Mouse (Mus musculus) heart, embryonic 11.5 days (tissue): ENCODE results near the gene Cntnap5a. TPM values are rescaled to one million over a fixed set of nuclear protein-coding genes. Genes with fewer than 3 reads are reported as not detected.

ENCODE experiments used
- ATAC-seq: fragments of 200-750 bp; cut with Nextera tagmentation; replicated peaks from 2 replicates; pipeline ENCODE4 v1.8.0; 2017; ENCODE audit warnings: moderate library complexity; ENCODE audit not compliant: insufficient number of reproducible peaks, low FRiP score, low TSS enrichment
- H3K27ac ChIP-seq: fragments of 300-500 bp; sonication (generic); 2 replicates; pipeline ENCODE4 v1.5.1; 2014; ENCODE audit warnings: mild to moderate bottlenecking, low read depth, low read length
- H3K27me3 ChIP-seq: fragments of 300-500 bp; sonication (generic); 2 replicates; pipeline ENCODE4 v1.6.1; 2014; ENCODE audit warnings: mild to moderate bottlenecking, low read length, mixed read lengths; ENCODE audit not compliant: control insufficient read depth, insufficient read depth
- H3K36me3 ChIP-seq: fragments of 300-500 bp; sonication (generic); 2 replicates; pipeline ENCODE4 v1.6.1; 2014; ENCODE audit warnings: mild to moderate bottlenecking, low read length, moderate library complexity, mixed read lengths; ENCODE audit not compliant: control insufficient read depth, insufficient read depth
- H3K4me1 ChIP-seq: fragments of 300-500 bp; sonication (generic); 2 replicates; pipeline ENCODE4 v1.6.1; 2014; ENCODE audit warnings: low read length; ENCODE audit not compliant: control insufficient read depth, insufficient read depth
- H3K4me2 ChIP-seq: fragments of 300-500 bp; sonication (generic); 2 replicates; pipeline ENCODE4 v1.6.1; 2014; ENCODE audit warnings: mild to moderate bottlenecking, moderate library complexity
- H3K4me3 ChIP-seq: fragments of 300-500 bp; sonication (generic); 2 replicates; pipeline ENCODE4 v1.5.1; 2014; ENCODE audit warnings: low read depth, low read length
- H3K9ac ChIP-seq: fragments of 300-500 bp; sonication (generic); 2 replicates; pipeline ENCODE4 v1.6.1; 2014; ENCODE audit warnings: mild to moderate bottlenecking, low read depth, low read length, moderate library complexity
- H3K9me3 ChIP-seq: fragments of 300-500 bp; sonication (generic); replicated peaks from 2 replicates; pipeline ENCODE4 v1.6.1; 2016; ENCODE audit warnings: low read length; ENCODE audit not compliant: control insufficient read depth
- WGBS: fragments of 180-500 bp; shearing (Covaris S2); extraction: QIAGEN DNeasy Blood & Tissue Kit; methylation state at CpG from one replicate; pipeline ENCODE4 v1.1.7; 2014; ENCODE audit not compliant: insufficient replicate concordance; 5-methylcytosine and 5-hydroxymethylcytosine counted together
- polyA plus RNA-seq: library from polyadenylated mRNA; unstranded; fragments of >200 nt; fragmentation: Nextera tagmentation; extraction: Ambion mirVana; gene quantifications from 2 replicates; pipeline ENCODE4 v1.2.1, GENCODE M21; 2014

Cntnap5a gene
- polyA plus RNA-seq, 1 experiment from 2014 or later: 0.01 TPM

GRCm38 (mm10) chr1:115990204-115990603 is 305.6 kb downstream of the Cntnap5a start:
- ATAC-seq: no peak
- no peak overlapping the region for H3K4me2 ChIP-seq
- WGBS: 66% methylated on average over 1 of the region's 1 CpGs

DNA sequence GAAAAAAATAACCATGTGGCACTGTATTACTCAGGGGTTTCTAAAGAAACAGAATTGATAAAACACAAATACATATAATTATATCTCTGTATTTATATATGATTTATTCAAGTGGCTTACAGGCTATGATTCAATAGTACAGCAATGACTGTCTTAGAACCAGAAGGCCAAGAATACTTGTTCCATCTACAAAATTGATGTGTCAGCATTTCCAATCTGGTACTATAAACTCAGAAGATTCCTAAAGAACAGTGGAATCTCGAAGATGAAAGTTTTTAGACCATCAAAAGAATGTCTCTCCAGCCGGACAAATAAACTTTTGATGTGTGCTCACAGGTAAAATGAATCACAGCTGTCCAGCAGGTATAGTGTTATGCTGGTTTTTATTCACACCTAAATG is 331.2 kb downstream of the Cntnap5a start:
- H3K9me3 ChIP-seq: no peaks in the 10 kb centered on the region
- H3K27ac ChIP-seq: no peak overlapping the region
- no peak for ATAC-seq
- no peak overlapping the region for H3K9ac ChIP-seq
- no peaks in the 10 kb centered on the region for H3K4me1 ChIP-seq
- 75% methylated on average over 2 of the region's 2 CpGs for WGBS
- no peak overlapping the region for H3K4me2 ChIP-seq
- H3K27me3 ChIP-seq: no peaks in the 10 kb centered on the region
- H3K4me3 ChIP-seq: no peak overlapping the region
- H3K36me3 ChIP-seq: no peaks in the 10 kb centered on the region

More at GRCm38 (mm10) chr1:115990204-115990603, 305.6 kb downstream of the Cntnap5a start:
- no peaks in the 10 kb centered on the region for H3K9me3 ChIP-seq
- H3K4me1 ChIP-seq: no peaks in the 10 kb centered on the region
- H3K27ac ChIP-seq: no peak overlapping the region
- H3K9ac ChIP-seq: no peak overlapping the region
- H3K4me3 ChIP-seq: no peak overlapping the region
- H3K27me3 ChIP-seq: no peaks in the 10 kb centered on the region
- H3K36me3 ChIP-seq: no peaks in the 10 kb centered on the region

GRCm38 (mm10) chr1:116029653-116030052 is 345.1 kb downstream of the Cntnap5a start:
- no peaks in the 10 kb centered on the region for H3K9me3 ChIP-seq
- H3K27me3 ChIP-seq: no peaks in the 10 kb centered on the region
- no peak overlapping the region for H3K4me3 ChIP-seq
- no peak for ATAC-seq
- H3K4me1 ChIP-seq: no peaks in the 10 kb centered on the region
- H3K27ac ChIP-seq: no peak overlapping the region
- no peak overlapping the region for H3K4me2 ChIP-seq
- WGBS: 77% methylated on average over 1 of the region's 1 CpGs
- H3K9ac ChIP-seq: no peak overlapping the region
- H3K36me3 ChIP-seq: no peaks in the 10 kb centered on the region

DNA sequence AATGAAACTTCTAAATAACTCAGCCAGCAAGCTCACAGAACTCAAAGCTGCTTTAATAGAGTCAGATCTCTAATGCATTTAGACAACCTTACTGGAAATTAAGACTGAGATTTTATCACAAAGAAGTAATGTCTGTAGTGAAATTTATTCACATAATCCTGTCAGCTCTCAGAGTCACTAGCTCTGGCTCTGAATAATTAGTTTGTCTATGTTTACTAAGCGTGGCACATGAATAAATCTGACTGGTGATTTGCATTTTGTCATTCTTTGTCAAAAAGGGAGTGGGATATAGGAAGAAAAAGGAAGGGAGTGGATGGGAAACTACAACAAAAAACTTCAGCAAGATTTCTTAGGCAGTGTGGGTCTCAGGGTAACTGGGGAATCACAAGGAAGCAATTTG is 351.3 kb downstream of the Cntnap5a start:
- ATAC-seq: no peak
- Histone ChIP-seq H3K36me3 (no peaks in the 10 kb centered on the region), H3K27me3 (no peaks in the 10 kb centered on the region), H3K4me1 (no peaks in the 10 kb centered on the region), H3K4me2 (no peak overlapping the region), H3K9me3 (no peaks in the 10 kb centered on the region), H3K27ac (no peak overlapping the region), H3K9ac (no peak overlapping the region), H3K4me3 (no peak overlapping the region)
- WGBS: 51% methylated on average over 1 of the region's 1 CpGs

GRCm38 (mm10) chr1:116036894-116037293 is 352.3 kb downstream of the Cntnap5a start:
- WGBS: 82% methylated on average over 2 of the region's 2 CpGs
- ATAC-seq: no peak
- no peak overlapping the region for H3K4me2 ChIP-seq
- H3K4me3 ChIP-seq: no peak overlapping the region
- H3K27ac ChIP-seq: no peak overlapping the region
- H3K4me1 ChIP-seq: no peaks in the 10 kb centered on the region
- no peaks in the 10 kb centered on the region for H3K36me3 ChIP-seq
- H3K9me3 ChIP-seq: no peaks in the 10 kb centered on the region
- H3K9ac ChIP-seq: no peak overlapping the region
- H3K27me3 ChIP-seq: no peaks in the 10 kb centered on the region

GRCm38 (mm10) chr1:116044083-116044482 is 359.5 kb downstream of the Cntnap5a start:
- no peaks in the 10 kb centered on the region for H3K9me3 ChIP-seq
- WGBS: 43% methylated on average over 1 of the region's 1 CpGs
- H3K36me3 ChIP-seq: no peaks in the 10 kb centered on the region
- no peak overlapping the region for H3K4me2 ChIP-seq
- ATAC-seq: no peak
- H3K4me3 ChIP-seq: no peak overlapping the region
- no peaks in the 10 kb centered on the region for H3K4me1 ChIP-seq
- no peak overlapping the region for H3K27ac ChIP-seq
- no peaks in the 10 kb centered on the region for H3K27me3 ChIP-seq
- H3K9ac ChIP-seq: no peak overlapping the region

DNA sequence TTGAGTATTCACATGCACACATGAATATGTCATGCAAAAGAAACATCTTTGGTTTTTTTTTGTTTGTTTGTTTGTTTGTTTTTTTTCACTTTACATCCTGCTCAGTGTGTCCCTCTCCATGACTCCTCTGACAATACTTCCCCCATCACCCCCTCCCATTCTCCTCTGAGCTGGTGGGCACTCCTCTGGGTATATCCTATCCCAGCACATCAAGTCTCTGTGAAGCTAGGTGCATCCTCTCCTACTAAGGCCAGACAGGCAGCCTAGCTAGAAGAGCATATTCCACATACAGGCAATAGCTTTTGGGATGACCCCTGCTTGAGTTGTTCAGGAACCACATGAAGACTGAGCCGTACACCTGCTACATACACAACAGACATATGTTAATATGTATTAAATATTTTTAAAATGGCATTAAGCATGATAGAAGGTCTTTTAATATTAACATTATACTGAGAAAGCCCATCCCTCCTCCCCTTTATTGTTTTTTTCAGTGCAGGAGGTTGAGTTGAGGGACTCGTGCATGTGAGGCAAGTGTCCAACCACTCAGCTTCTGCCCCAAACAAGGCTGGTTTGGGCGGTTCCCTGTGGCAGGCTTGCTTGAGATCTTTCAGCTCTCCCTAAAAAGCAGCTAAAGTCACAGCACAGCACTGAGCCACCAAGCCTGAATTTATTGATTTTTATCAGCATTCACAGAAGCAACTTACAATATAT is 422.6 kb downstream of the Cntnap5a start:
- Histone ChIP-seq H3K9ac (no peak overlapping the region), H3K27me3 (no peaks in the 10 kb centered on the region), H3K9me3 (no peaks in the 10 kb centered on the region), H3K4me1 (no peaks in the 10 kb centered on the region), H3K36me3 (no peaks in the 10 kb centered on the region), H3K4me3 (no peak overlapping the region), H3K27ac (no peak overlapping the region), H3K4me2 (no peak overlapping the region)
- 78% methylated on average over 3 of the region's 3 CpGs for WGBS
- ATAC-seq: no peak

DNA sequence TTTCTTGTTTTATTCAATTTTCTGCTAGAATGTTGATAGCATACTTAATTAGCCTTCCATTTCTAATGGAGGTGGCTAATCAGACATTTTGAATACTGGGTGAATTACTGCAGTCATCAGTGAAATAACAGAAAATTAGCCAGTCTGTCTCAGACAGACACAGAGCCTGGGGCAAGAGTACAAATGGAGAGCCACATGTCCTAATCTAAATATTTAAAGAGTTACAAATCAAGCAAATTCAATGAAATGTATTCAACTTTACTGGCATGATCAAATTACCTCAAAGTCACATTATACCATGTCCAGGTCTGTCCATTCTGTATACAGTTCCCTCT is 423.1 kb downstream of the Cntnap5a start:
- H3K27ac ChIP-seq: no peak overlapping the region
- no peak overlapping the region for H3K9ac ChIP-seq
- no peak overlapping the region for H3K4me3 ChIP-seq
- no peaks in the 10 kb centered on the region for H3K9me3 ChIP-seq
- no peak for ATAC-seq
- no peaks in the 10 kb centered on the region for H3K36me3 ChIP-seq
- no peaks in the 10 kb centered on the region for H3K4me1 ChIP-seq
- no peaks in the 10 kb centered on the region for H3K27me3 ChIP-seq
- H3K4me2 ChIP-seq: no peak overlapping the region

DNA sequence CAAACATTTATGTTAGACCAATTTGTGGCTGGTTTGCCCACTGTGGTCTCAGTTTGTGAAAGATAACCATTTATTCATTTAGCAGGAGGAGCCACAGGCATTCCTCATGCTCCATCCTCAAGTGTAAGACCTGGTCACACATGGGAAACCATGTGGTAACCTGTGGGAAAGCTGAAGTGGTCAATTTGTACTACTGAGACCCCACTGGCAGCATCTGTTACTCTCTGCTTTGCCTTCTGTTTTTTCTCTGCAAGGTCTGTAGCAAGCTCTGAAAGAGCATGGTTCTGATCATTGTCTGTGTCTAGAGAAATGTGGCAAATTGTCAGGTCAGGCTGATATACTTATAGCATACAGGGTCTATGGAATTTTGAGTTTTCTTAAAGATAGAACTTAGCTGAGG is 423.8 kb downstream of the Cntnap5a start:
- H3K9ac ChIP-seq: no peak overlapping the region
- H3K4me2 ChIP-seq: no peak overlapping the region
- no peaks in the 10 kb centered on the region for H3K9me3 ChIP-seq
- no peaks in the 10 kb centered on the region for H3K27me3 ChIP-seq
- no peak overlapping the region for H3K4me3 ChIP-seq
- H3K4me1 ChIP-seq: no peaks in the 10 kb centered on the region
- no peak overlapping the region for H3K27ac ChIP-seq
- no peak for ATAC-seq
- H3K36me3 ChIP-seq: no peaks in the 10 kb centered on the region
